In genomic region chr16:50201546-50202151, GRCm38 (mm10) we compare ENCODE assay signal across 8 mouse cellular contexts.
DNase-seq lines count a peak whose midpoint lies in the region; ATAC-seq and TF ChIP-seq lines count a peak whose summit lies in the region.

No protein-coding gene starts in this region.

- H3K79me2 ChIP-seq in MEL (ENCODE audit: control insufficient read depth, insufficient read depth, low read length, poor library complexity): no peaks in the 10 kb centered on the region

- H3K27me3 ChIP-seq in heart, postnatal 0 days (ENCODE audit: control insufficient read depth, insufficient read depth, low read length): no peaks in the 10 kb centered on the region
- H3K27me3 ChIP-seq in MEL (ENCODE audit: control insufficient read depth in 1 of 2, insufficient read depth in 2 of 2, low read length in 2 of 2): no peaks in the 10 kb centered on the region
- no peaks in the 10 kb centered on the region for H3K27me3 ChIP-seq in lung, postnatal 0 days (replicated peaks; ENCODE audit: insufficient read depth, low read length)
- H3K27me3 ChIP-seq in thymus, adult 2 months (ENCODE audit: control insufficient read depth, insufficient read depth, low read length): no peaks in the 10 kb centered on the region
- no peaks in the 10 kb centered on the region for H3K27me3 ChIP-seq in forebrain, embryonic 15.5 days

- DNase-seq in heart, postnatal 0 days (ENCODE audit: low spot score): no peak
- no peak for DNase-seq in heart, adult 8-10 months (ENCODE audit: low spot score)
- DNase-seq in 3T3-L1 (ENCODE audit: low read depth, low spot score) (peak; percentile 76), MEL (ENCODE audit: low read depth, low spot score) (peak; percentile 67)
- peak; percentile 22 to 61 for DNase-seq in cerebellum, postnatal 25 days
- DNase-seq in lung, postnatal 0 days (ENCODE audit: low spot score): no peak
- DNase-seq in thymus, adult 2 months: peak; percentile 57

- no peak overlapping the region for H3K9ac ChIP-seq in heart, postnatal 0 days (replicated peaks; ENCODE audit: low read depth, low read length)
- no peak overlapping the region for H3K9ac ChIP-seq in MEL (ENCODE audit: control insufficient read depth, low read depth, low read length, poor library complexity, severe bottlenecking)
- no peak overlapping the region for H3K9ac ChIP-seq in lung, postnatal 0 days (replicated peaks; ENCODE audit: low read depth)
- no peak overlapping the region for H3K9ac ChIP-seq in forebrain, embryonic 15.5 days (replicated peaks)

- no peak for TF ChIP-seq EP300 in heart, postnatal 0 days (IDR thresholded peaks at IDR 0.05; ENCODE audit: low read depth)
- TF ChIP-seq EP300 in MEL (IDR thresholded peaks at IDR 0.05; ENCODE audit: low read depth in 1 of 2, low read length in 2 of 2): no peak
- no peak for TF ChIP-seq EP300 in lung, postnatal 0 days (IDR thresholded peaks at IDR 0.05)

- no peak for TF ChIP-seq POLR2A in MEL (IDR thresholded peaks at IDR 0.05; ENCODE audit: control insufficient read depth in 1 of 2, insufficient read depth in 1 of 2, low read depth in 1 of 2, low read length in 2 of 2, poor library complexity in 1 of 2)
- no peak for TF ChIP-seq POLR2A in thymus, adult 2 months (IDR thresholded peaks at IDR 0.05; ENCODE audit: control insufficient read depth, extremely low read depth, insufficient read depth, low read length, poor library complexity)

- no peak for ATAC-seq in heart, postnatal 0 days (ENCODE audit: insufficient read depth, low read depth)
- no peak for ATAC-seq in lung, postnatal 0 days
- no peak for ATAC-seq in forebrain, embryonic 15.5 days (replicated peaks)

- peak; percentile 46 for TF ChIP-seq RAD21 in MEL (IDR thresholded peaks at IDR 0.05; ENCODE audit: low read depth, low read length)

- WGBS in heart, postnatal 0 days: 84% methylated on average over 7 of the region's 7 CpGs
- WGBS in lung, postnatal 0 days: 86% methylated on average over 7 of the region's 7 CpGs
- WGBS in thymus, adult 2 months: 66% methylated on average over 7 of the region's 7 CpGs
- WGBS in forebrain, embryonic 15.5 days: 76% methylated on average over 7 of the region's 7 CpGs

- no peak overlapping the region for H3K27ac ChIP-seq in heart, postnatal 0 days (ENCODE audit: low read depth)
- no peak overlapping the region for H3K27ac ChIP-seq in MEL (ENCODE audit: control insufficient read depth, low read depth, low read length)
- H3K27ac ChIP-seq in lung, postnatal 0 days (ENCODE audit: low read length): no peak overlapping the region
- no peak overlapping the region for H3K27ac ChIP-seq in thymus, adult 2 months (ENCODE audit: control insufficient read depth, insufficient read depth, low read length)
- H3K27ac ChIP-seq in forebrain, embryonic 15.5 days (replicated peaks): no peak overlapping the region

- H3K4me3 ChIP-seq in heart, postnatal 0 days (ENCODE audit: low read depth, low read length): no peak overlapping the region
- H3K4me3 ChIP-seq in MEL (ENCODE audit: control insufficient read depth in 1 of 2, insufficient read depth in 1 of 2, low read depth in 2 of 2, low read length in 2 of 2): no peak overlapping the region
- no peak overlapping the region for H3K4me3 ChIP-seq in lung, postnatal 0 days (ENCODE audit: low read depth, low read length)
- no peak overlapping the region for H3K4me3 ChIP-seq in thymus, adult 2 months (ENCODE audit: control insufficient read depth, insufficient read depth, low read length)
- H3K4me3 ChIP-seq in forebrain, embryonic 15.5 days: no peak overlapping the region

- peaks cover 37% of the 10 kb centered on the region for H3K36me3 ChIP-seq in heart, postnatal 0 days (replicated peaks; ENCODE audit: control insufficient read depth, insufficient read depth, low read length)
- peaks cover 2 to 9% of the 10 kb centered on the region in 2 experiments; a peak in 3 of 4 replicates for H3K36me3 ChIP-seq in MEL (ENCODE audit: control insufficient read depth in 1 of 2, insufficient read depth in 2 of 2, low read length in 2 of 2)
- 0 out of 2 replicates have a peak, but pooled peaks cover 8% of the 10 kb centered on the region for H3K36me3 ChIP-seq in lung, postnatal 0 days (ENCODE audit: insufficient read depth, low read length)
- no peaks in the 10 kb centered on the region for H3K36me3 ChIP-seq in thymus, adult 2 months (ENCODE audit: control insufficient read depth, insufficient read depth, low read length)
- peaks cover 14% of the 10 kb centered on the region; the same call in 1 of the 2 replicates for H3K36me3 ChIP-seq in forebrain, embryonic 15.5 days

- no peaks in the 10 kb centered on the region for H3K9me3 ChIP-seq in heart, postnatal 0 days (replicated peaks; ENCODE audit: control insufficient read depth, low read length)
- H3K9me3 ChIP-seq in MEL (replicated peaks; ENCODE audit: insufficient read depth, low read length): no peaks in the 10 kb centered on the region
- no peaks in the 10 kb centered on the region for H3K9me3 ChIP-seq in lung, postnatal 0 days (ENCODE audit: low read length)
- H3K9me3 ChIP-seq in forebrain, embryonic 15.5 days: no peaks in the 10 kb centered on the region

- peak; percentile 42 for TF ChIP-seq CTCF in heart, postnatal 0 days (IDR thresholded peaks at IDR 0.05; ENCODE audit: low read depth)
- peak; percentile 75 to 85 (median 77) for TF ChIP-seq CTCF in MEL (IDR thresholded peaks at IDR 0.05 in 2 of 3, conservative IDR thresholded peaks at IDR 0.05 in 1 of 3; ENCODE audit: control insufficient read depth in 1 of 3, insufficient read depth in 1 of 3, low read depth in 2 of 3, low read length in 3 of 3, poor library complexity in 1 of 3, severe bottlenecking in 1 of 3)
- TF ChIP-seq CTCF in lung, postnatal 0 days (IDR thresholded peaks at IDR 0.05): peak; percentile 72
- TF ChIP-seq CTCF in thymus, adult 2 months (IDR thresholded peaks at IDR 0.05; ENCODE audit: borderline replicate concordance, control insufficient read depth, extremely low read depth, insufficient read depth, low read length, poor library complexity): no peak

- H3K4me1 ChIP-seq in heart, postnatal 0 days (ENCODE audit: control insufficient read depth, insufficient read depth): no peaks in the 10 kb centered on the region
- peaks cover 4% of the 10 kb centered on the region in 2 experiments; a peak in 3 of 4 replicates for H3K4me1 ChIP-seq in MEL (ENCODE audit: control insufficient read depth in 1 of 2, insufficient read depth in 2 of 2, low read length in 2 of 2)
- H3K4me1 ChIP-seq in lung, postnatal 0 days (ENCODE audit: insufficient read depth, low read depth, low read length): no peaks in the 10 kb centered on the region
- peaks cover 2% of the 10 kb centered on the region for H3K4me1 ChIP-seq in thymus, adult 2 months (replicated peaks; ENCODE audit: control insufficient read depth, insufficient read depth, low read length)
- H3K4me1 ChIP-seq in forebrain, embryonic 15.5 days: no peaks in the 10 kb centered on the region

- no peak overlapping the region for H3K4me2 ChIP-seq in heart, postnatal 0 days (ENCODE audit: low read depth, low read length)
- H3K4me2 ChIP-seq in lung, postnatal 0 days (replicated peaks; ENCODE audit: low read depth, low read length): no peak overlapping the region
- H3K4me2 ChIP-seq in forebrain, embryonic 15.5 days (replicated peaks): no peak overlapping the region

TF ChIP-seq in MEL, 35 proteins besides CTCF, POLR2A, EP300 and RAD21:
- TF ChIP-seq SIN3A (IDR thresholded peaks at IDR 0.05; ENCODE audit: low read length) (0 out of 2 replicates have a peak, but pooled peaks have one; percentile 18), TBP (IDR thresholded peaks at IDR 0.05; ENCODE audit: low read depth, low read length) (no peak), UBTF (IDR thresholded peaks at IDR 0.05; ENCODE audit: borderline replicate concordance, insufficient read depth, low read depth, low read length) (no peak), E2F4 (IDR thresholded peaks at IDR 0.05; ENCODE audit: borderline replicate concordance, low read depth, low read length) (no peak), USF2 (IDR thresholded peaks at IDR 0.05; ENCODE audit: borderline replicate concordance in 1 of 2, insufficient read depth in 1 of 2, low read depth in 1 of 2, low read length in 2 of 2) (no peak), ZC3H11A (IDR thresholded peaks at IDR 0.05; ENCODE audit: low read depth, low read length) (0 out of 2 replicates have a peak, but pooled peaks have one; percentile 49), ETS1 (IDR thresholded peaks at IDR 0.05; ENCODE audit: low read depth, low read length) (no peak), SMC3 (IDR thresholded peaks at IDR 0.05; ENCODE audit: low read depth, low read length) (peak; percentile 80), POLR2AphosphoS2 (IDR thresholded peaks at IDR 0.05; ENCODE audit: low read length) (no peak)

Comparison
In these comparisons a context has a peak if more than half of its experiments do, and no peak if none do; other contexts are left out.
1. DNase-seq: peak in 3T3-L1 (single experiment), MEL (single experiment), cerebellum, postnatal 25 days (2 of 2) and thymus, adult 2 months (single experiment); none in heart, postnatal 0 days (single experiment), heart, adult 8-10 months (single experiment) and lung, postnatal 0 days (single experiment).